Mouse (Mus musculus) spleen, adult 2 months (tissue): Measurements from ENCODE around the gene Ppp2r1b.

Source experiments
- CTCF ChIP-seq: fragments of 200-500 bp; IDR thresholded peaks from 2 replicates; pipeline ENCODE4 v1.5.1; 2011; ENCODE audit warnings: mild to moderate bottlenecking, inconsistent platforms; ENCODE audit not compliant: insufficient read depth, insufficient read length, insufficient replicate concordance; ENCODE audit errors: extremely low read depth
- POLR2A ChIP-seq: fragments of 200-500 bp; IDR thresholded peaks from 2 replicates; pipeline ENCODE4 v1.6.1; 2011; ENCODE audit warnings: low read depth, low read length, inconsistent platforms

DNA sequence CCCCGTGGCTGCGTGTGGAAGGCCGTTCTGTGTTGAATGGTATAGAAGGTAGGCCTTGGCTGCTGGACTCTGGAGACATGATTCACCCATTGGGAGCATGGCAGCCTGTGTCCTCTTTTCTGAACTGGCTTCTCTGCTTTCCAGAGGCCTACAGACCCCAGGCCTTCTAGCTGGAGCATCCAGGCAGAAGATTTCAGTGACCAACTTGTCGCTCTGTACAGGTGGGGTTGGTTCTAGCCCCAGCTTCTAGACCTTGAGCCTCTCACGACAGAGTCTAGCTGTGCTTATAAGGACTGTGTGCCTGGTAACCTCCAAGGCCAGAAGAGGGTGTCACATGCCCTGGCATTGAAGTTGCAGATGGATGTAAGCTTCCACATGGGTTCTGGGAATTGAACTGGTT is 13.6 kb upstream of the Ppp2r1b start:
- TF ChIP-seq POLR2A (no peak), CTCF (no peak)
